Mouse (Mus musculus): ENCODE measurements around the gene Ifi206. TPM values are rescaled to one million over a fixed set of nuclear protein-coding genes. Genes with fewer than 3 reads are reported as not detected.
"Not testable (repeated sequence)": the region's sequence is repeated elsewhere in the genome, so short reads cannot be mapped to it uniquely, and the experiment has no call there.

The Ifi206 gene
- not detected in 2 replicates for polyA plus RNA-seq (2016; fragmentation: Nextera tagmentation; extraction: Ambion mirVana)

DNA sequence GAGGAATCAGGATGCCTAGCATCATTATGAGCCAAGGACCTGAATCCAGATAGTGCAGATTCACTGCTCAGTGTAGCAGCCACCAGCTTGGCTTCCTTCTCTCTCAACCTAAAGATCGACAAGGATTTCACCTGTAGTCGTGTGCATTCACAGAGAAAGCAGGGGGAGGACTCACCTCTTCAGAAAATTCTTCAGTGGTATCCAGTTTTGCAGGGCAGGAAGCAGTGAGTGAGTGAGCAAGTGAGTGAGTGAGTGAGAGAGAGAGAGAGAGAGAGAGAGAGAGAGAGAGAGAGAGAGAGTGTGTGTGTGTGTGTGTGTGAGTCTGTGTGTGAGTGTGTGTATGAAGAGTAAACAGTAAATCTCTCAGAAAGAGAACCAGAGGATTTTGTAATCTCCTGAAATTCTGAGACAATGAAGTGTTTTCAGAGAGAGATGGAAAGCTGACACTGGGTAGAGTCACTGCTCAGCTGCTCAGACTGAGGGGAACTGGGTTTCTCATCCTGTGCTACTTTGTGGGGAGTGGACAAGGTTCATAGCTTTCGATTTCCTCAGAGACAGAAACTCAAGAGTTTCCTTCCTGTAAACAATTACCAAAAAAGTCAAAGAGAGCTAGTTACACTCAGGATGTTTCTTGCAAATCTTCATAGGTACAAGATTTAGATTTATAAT, at the start of gene Ifi206:
Ifi206 (minus strand) TSS at position 230 of the 669 bp plus-strand sequence.
- not testable (repeated sequence) for H3K27ac ChIP-seq (replicated peaks); H3K27me3 ChIP-seq (ENCODE audit: low read depth, poor library complexity, severe bottlenecking); DNase-seq (ENCODE audit: low spot score); H3K4me3 ChIP-seq; H3K4me1 ChIP-seq; H3K36me3 ChIP-seq; H3K9me3 ChIP-seq (replicated peaks)
- WGBS: 78% methylated on average over 3 of the region's 3 CpGs

DNA sequence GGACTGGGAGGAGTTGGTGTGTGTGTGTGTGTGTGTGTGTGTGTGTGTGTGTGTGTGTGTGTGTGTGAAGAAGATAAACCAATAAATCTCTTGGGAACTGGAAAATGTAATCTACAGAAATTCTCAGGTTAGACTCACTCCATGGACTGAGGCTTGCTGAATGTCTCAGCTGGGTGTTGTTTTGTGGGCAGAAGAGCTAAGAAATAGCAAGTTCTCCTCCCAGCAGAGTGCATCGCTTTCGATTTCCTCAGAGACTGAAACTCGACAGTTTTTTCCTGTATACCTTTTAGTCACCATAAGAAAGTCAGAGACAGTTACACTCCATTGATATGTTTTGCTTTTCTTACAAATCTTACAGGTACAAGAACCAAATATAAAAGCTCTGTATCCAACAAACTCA, 45.0 kb upstream of the Ifi206 start, which contains the start of gene Ifi214:
Ifi214 (minus strand) TSS at position 167 of the 400 bp plus-strand sequence.
- not testable (repeated sequence) for H3K27me3 ChIP-seq (ENCODE audit: low read depth, poor library complexity, severe bottlenecking); H3K4me3 ChIP-seq; H3K9me3 ChIP-seq (replicated peaks); H3K4me1 ChIP-seq; H3K27ac ChIP-seq (replicated peaks); H3K36me3 ChIP-seq; DNase-seq (ENCODE audit: low spot score)
- WGBS: 90% methylated on average over 3 of the region's 3 CpGs

DNA sequence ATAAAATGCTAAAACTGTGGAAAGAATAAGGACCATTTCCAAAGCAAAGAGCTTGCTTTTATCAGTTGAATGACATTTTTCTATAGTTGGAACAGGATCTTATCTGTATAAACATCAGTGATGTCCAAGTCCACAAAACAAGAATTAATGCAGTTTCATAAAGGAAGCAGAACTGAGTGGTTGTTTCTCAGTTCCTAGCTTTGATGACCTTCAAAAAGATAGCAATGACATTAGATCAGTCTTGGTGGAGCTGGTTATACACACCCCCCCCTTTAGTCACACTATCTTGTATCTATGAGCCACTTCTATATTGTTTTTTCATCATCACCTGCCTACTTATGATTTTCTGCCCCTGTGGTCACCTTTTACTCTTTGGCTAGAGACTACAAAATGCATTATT, 30.6 kb upstream of the Ifi206 start:
- no peaks in the 10 kb centered on the region for H3K27me3 ChIP-seq (ENCODE audit: low read depth, poor library complexity, severe bottlenecking)
- H3K9me3 ChIP-seq (replicated peaks): no peaks in the 10 kb centered on the region
- no peaks in the 10 kb centered on the region for H3K36me3 ChIP-seq
- H3K4me1 ChIP-seq: no peaks in the 10 kb centered on the region
- H3K27ac ChIP-seq (replicated peaks): no peak overlapping the region
- no peak for DNase-seq (ENCODE audit: low spot score)
- H3K4me3 ChIP-seq: no peak overlapping the region

DNA sequence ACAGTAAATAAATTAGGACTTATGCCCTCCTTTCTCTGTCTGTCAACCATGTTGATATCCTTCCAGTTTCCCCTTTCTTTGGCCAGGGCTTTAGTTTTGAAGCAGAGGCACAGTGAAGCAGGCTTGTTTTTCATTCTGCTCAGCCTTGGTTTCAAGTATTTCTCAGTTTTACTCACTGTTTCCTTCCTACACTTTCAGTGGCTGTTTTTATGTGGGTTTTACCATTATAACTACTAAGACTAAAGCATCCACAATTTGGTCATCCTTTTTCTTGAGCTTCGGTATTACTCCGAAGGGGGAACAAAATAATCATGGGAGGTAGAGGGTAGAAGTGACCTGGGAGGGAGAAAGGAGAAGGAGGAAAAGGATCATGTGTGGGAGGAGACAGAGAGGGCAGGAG, 19.8 kb upstream of the Ifi206 start:
- not testable (repeated sequence) for H3K27ac ChIP-seq (replicated peaks); H3K4me1 ChIP-seq; H3K9me3 ChIP-seq (replicated peaks); H3K27me3 ChIP-seq (ENCODE audit: low read depth, poor library complexity, severe bottlenecking); H3K36me3 ChIP-seq; H3K4me3 ChIP-seq; DNase-seq (ENCODE audit: low spot score)
- 97% methylated on average over 2 of the region's 2 CpGs for WGBS

DNA sequence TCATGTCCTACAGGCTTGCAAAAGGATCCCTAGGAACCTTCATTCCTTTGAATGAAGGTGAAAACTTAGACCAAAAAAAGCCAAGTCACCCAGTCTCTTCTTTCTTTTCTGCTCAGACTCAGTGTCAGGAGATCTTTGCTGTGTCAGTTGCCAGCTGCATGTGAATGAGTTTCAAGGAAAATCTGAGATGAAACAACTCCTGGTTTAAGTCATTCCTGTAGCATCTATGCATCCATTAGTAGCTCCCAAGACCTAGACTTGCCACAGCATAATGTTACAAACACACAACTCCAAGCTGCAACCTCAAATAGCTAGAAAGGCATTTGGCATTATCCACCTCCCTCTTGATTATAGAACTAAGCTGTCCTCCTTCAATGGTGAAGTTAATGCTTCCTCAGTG, 642 bp upstream of the Ifi206 start:
- H3K9me3 ChIP-seq (replicated peaks); H3K27ac ChIP-seq (replicated peaks); H3K36me3 ChIP-seq; H3K4me3 ChIP-seq; DNase-seq (ENCODE audit: low spot score); H3K4me1 ChIP-seq; H3K27me3 ChIP-seq (ENCODE audit: low read depth, poor library complexity, severe bottlenecking): not testable (repeated sequence)

DNA sequence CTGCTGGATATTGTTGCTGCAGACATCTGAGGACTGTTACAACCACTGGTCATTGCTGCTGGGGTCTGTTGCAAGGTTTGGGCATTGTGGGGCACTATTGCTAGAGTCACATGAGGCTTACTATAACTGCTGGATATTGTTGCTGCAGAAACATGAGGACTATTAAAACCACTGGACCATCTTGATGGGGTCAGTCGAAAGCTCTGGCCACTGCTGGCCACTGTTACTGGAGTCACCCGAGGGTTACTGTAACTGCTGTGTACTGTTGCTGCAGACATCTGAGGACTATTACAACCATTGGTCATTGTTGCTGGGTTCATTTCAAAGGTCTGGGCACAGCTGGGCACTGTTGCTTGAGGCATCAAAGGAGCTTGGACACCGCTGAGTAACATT, 9.7 kb downstream of the Ifi206 start:
- not testable (repeated sequence) for H3K27me3 ChIP-seq (ENCODE audit: low read depth, poor library complexity, severe bottlenecking); H3K36me3 ChIP-seq; H3K27ac ChIP-seq (replicated peaks); DNase-seq (ENCODE audit: low spot score); H3K4me1 ChIP-seq; H3K9me3 ChIP-seq (replicated peaks); H3K4me3 ChIP-seq
- WGBS: 91% methylated on average over 3 of the region's 3 CpGs

DNA sequence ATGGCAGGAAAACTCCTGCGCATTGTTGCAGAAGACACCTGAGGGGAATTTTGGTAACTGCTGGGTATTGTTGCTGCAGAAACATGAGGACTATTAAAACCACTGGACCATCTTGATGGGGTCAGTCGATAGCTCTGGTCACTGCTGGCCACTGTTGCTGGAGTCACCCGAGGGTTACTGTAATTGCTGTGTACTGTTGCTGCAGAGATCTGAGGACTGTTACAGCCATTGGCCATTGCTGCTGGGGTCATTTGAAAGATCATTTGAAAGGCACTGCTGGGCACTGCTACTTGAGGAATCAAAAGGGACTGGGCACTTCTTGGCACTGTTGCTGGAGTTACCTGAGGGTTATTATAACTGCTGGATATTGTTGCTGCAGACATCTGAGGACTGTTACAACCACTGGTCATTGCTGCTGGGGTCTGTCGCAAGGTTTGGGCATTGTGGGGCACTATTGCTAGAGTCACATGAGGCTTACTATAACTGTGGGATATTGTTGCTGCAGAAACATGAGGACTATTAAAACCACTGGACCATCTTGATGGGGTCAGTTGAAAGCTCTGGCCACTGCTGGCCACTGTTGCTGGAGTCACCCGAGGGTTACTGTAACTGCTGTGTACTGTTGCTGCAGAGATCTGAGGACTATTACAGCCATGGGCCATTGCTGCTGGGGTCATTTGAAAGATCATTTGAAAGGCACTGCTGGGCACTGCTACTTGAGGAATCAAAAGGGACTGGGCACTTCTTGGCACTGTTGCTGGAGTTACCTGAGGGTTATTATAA, 10.3 kb downstream of the Ifi206 start:
- not testable (repeated sequence) for H3K9me3 ChIP-seq (replicated peaks); H3K4me1 ChIP-seq; DNase-seq (ENCODE audit: low spot score); H3K4me3 ChIP-seq; H3K27ac ChIP-seq (replicated peaks); H3K27me3 ChIP-seq (ENCODE audit: low read depth, poor library complexity, severe bottlenecking); H3K36me3 ChIP-seq
- WGBS: 91% methylated on average over 5 of the region's 5 CpGs

DNA sequence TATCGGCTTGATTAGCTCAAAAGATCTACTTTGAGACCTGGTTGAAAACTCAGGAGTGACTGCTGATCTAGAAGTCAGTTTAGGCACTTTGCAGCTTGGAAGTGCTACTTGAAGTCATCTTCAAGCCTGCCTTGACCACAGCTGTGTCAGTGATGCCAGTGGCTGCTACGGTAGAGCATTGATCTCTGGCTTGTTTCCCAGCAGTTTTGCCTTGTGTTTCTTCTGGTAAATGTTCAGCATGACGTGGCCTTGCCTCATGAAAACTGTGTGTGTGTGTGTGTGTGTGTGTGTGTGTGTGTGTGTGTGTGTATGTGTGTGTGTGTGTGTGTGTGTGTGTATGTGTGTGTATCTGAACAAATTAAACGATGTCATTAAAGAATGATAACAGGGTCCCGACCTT, 34.1 kb downstream of the Ifi206 start:
- 95% methylated on average over 5 of the region's 5 CpGs for WGBS
- no peak overlapping the region for H3K27ac ChIP-seq (replicated peaks)
- H3K4me3 ChIP-seq: no peak overlapping the region
- peaks cover 2% of the 10 kb centered on the region; the same call in 1 of the 2 replicates for H3K4me1 ChIP-seq
- no peaks in the 10 kb centered on the region for H3K27me3 ChIP-seq (ENCODE audit: low read depth, poor library complexity, severe bottlenecking)
- H3K36me3 ChIP-seq: peaks cover 3% of the 10 kb centered on the region; the same call in 1 of the 2 replicates
- no peak for DNase-seq (ENCODE audit: low spot score)
- H3K9me3 ChIP-seq (replicated peaks): no peaks in the 10 kb centered on the region

DNA sequence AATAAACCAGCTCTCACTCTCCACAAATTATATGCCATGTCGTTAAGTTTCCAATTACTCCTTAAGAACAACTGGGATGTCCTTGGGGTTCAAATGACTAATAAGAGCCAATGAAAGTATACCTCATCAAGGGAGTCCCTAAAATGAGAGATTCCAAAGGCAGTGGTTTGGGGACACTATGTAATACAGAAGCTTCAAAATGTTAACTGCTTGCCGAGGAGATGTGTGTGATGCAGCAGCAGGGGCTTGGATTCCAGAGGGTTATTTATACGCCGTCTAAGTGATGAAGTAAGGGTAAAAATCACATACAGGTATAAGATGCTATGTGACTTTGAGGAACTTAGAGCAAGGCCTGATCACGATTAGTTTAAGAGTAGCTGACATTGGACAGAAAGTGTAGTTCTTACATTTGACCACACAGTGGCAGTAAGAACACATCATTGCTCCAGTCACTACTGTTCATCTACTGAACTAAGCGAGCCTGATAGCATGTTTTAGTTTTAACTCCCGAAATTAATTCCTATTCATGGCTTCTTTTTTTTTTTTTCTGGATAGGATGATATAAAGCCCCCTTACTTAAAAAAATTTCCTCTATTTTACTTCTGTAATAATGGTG, 34.6 kb downstream of the Ifi206 start:
- 59% methylated on average over 7 of the region's 7 CpGs for WGBS
- Histone ChIP-seq H3K4me3 (no peak overlapping the region), H3K36me3 (peaks cover 3% of the 10 kb centered on the region; the same call in 1 of the 2 replicates), H3K27ac (replicated peaks) (no peak overlapping the region), H3K4me1 (no peaks in the 10 kb centered on the region), H3K27me3 (ENCODE audit: low read depth, poor library complexity, severe bottlenecking) (no peaks in the 10 kb centered on the region), H3K9me3 (replicated peaks) (no peaks in the 10 kb centered on the region)
- no peak for DNase-seq (ENCODE audit: low spot score)

DNA sequence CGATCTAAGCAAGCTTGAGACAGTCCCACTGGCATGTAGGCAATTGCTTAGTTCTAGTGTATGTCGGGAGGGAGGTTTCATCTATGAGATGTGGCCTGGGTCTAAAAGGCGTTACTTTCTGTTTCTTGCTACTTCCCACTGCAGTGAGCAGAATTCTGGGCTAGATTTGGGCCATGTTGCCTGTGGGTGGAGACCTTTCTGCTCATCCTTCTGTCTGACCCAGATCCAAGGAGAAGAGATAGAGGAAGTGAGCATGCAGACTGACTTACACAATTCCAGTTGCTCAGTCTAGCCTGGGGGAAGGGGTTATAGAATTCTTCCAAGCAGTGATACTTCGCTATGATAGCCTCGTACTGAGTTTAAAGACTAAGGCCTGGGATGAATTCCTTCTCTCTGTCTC, 39.2 kb downstream of the Ifi206 start:
- DNase-seq (ENCODE audit: low spot score): no peak
- H3K27me3 ChIP-seq (ENCODE audit: low read depth, poor library complexity, severe bottlenecking): no peaks in the 10 kb centered on the region
- peaks cover 6% of the 10 kb centered on the region; the same call in 1 of the 2 replicates for H3K36me3 ChIP-seq
- no peaks in the 10 kb centered on the region for H3K4me1 ChIP-seq
- H3K9me3 ChIP-seq (replicated peaks): no peaks in the 10 kb centered on the region
- no peak overlapping the region for H3K4me3 ChIP-seq
- WGBS: 89% methylated on average over 5 of the region's 5 CpGs
- no peak overlapping the region for H3K27ac ChIP-seq (replicated peaks)

DNA sequence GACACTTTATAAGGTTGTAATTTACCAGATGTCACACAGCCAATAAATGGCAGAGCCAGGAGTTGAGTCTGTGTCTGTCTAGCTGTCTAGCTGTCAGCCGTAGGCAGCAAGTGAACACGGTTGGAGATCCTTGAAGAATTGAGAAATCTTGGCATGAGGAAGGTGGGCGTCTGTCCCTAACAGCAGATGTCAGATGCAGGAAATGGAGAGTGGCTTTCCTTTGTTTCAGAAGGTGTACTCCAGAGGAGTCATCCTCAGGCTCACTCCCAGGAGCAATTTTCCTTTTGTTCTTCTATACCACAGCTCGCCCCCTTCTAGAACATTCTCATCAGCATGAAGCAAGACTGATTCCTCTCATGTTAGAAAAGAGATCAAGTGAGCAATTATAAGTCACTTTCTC, 40.2 kb downstream of the Ifi206 start:
- Histone ChIP-seq H3K9me3 (replicated peaks) (no peaks in the 10 kb centered on the region), H3K27me3 (ENCODE audit: low read depth, poor library complexity, severe bottlenecking) (no peaks in the 10 kb centered on the region), H3K4me3 (no peak overlapping the region), H3K4me1 (no peaks in the 10 kb centered on the region), H3K27ac (replicated peaks) (no peak overlapping the region), H3K36me3 (peaks cover 6% of the 10 kb centered on the region; the same call in 1 of the 2 replicates)
- 89% methylated on average over 4 of the region's 4 CpGs for WGBS
- DNase-seq (ENCODE audit: low spot score): no peak

DNA sequence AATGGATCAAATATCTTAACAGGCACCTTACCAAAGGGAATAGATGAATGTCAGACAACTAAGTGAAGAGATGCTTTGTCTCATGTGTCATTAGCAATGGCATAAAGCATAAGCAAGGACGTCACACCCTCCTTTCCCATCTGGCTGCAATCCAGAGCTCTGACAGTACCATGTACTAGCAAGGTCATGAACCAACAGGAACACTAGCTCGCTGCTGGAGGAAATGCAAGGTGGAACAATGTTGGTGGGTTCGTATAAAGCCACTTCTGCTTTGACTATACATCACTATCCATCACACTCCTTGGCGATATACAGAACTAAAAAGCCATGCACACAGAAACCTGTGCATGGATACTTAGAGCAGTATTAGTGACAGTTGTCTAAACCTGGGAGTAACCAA, 43.8 kb downstream of the Ifi206 start:
- Histone ChIP-seq H3K9me3 (replicated peaks) (no peaks in the 10 kb centered on the region), H3K27ac (replicated peaks) (no peak overlapping the region), H3K36me3 (peaks cover 6% of the 10 kb centered on the region; the same call in 1 of the 2 replicates), H3K27me3 (ENCODE audit: low read depth, poor library complexity, severe bottlenecking) (no peaks in the 10 kb centered on the region), H3K4me1 (no peaks in the 10 kb centered on the region), H3K4me3 (no peak overlapping the region)
- no peak for DNase-seq (ENCODE audit: low spot score)
- 87% methylated on average over 4 of the region's 4 CpGs for WGBS

DNA sequence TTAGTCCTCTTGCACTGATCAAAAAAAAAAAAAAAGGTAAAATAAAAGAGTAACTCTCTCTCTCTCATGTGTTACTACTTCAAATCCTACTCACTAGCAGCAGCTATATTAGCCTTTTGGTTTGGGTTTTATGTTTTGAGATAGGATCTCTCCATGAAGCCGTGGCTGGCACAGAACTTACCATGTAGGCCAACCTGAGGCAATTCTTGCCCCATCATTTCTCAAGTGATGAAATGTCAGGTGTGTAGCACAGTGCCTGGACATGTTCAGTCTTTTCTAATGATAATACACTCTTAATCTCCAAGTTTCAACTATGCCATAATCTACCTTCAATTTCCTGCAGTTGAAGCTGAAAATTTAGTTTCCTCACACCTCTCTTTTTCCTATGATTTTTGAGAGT, 47.8 kb downstream of the Ifi206 start:
- Histone ChIP-seq H3K36me3 (peaks cover 6% of the 10 kb centered on the region; the same call in 1 of the 2 replicates), H3K9me3 (replicated peaks) (no peaks in the 10 kb centered on the region), H3K4me1 (no peaks in the 10 kb centered on the region), H3K4me3 (no peak overlapping the region), H3K27ac (replicated peaks) (no peak overlapping the region), H3K27me3 (ENCODE audit: low read depth, poor library complexity, severe bottlenecking) (no peaks in the 10 kb centered on the region)
- WGBS: 94% methylated on average over 1 of the region's 1 CpGs
- DNase-seq (ENCODE audit: low spot score): no peak
